Mouse (Mus musculus) layer of hippocampus, postnatal 10 days (tissue): ENCODE measurements around the gene Fopnl. TPM values are rescaled to one million over a fixed set of nuclear protein-coding genes. Genes with fewer than 3 reads are reported as not detected.

Experiments
- DNase-seq, 2 experiments: peaks; one replicate each; pipeline ENCODE4 v3.0.0; 2021; ENCODE audit warnings: low spot score in 2 of 2
- total RNA-seq, 2 experiments: library from RNA; stranded (reverse); gene quantifications; 2 replicates each; pipeline ENCODE4 v1.2.3; 2021

Gene Fopnl
- total RNA-seq, 2 experiments from 2014 or later = 48.1 to 58.8 TPM

GRCm38 (mm10) chr16:14252877-14253276 lies 64.3 kb downstream of the Fopnl start:
- no peak for DNase-seq

- DNase-seq = no peak
Observed at GRCm38 (mm10) chr16:14249913-14250312, 67.3 kb downstream of the Fopnl start.

Other genes starting within 250 kb of the Fopnl start
- 10 to 100 TPM; 25.8 to 26.5 TPM for gene Nde1, start 154.1 kb downstream of the Fopnl start, total RNA-seq
- gene Marf1, start 154.1 kb downstream of the Fopnl start, total RNA-seq = 10 to 100 TPM; 43.6 to 45.2 TPM
- gene Myh11, start 26.0 kb downstream of the Fopnl start, total RNA-seq = 1 to 10 TPM; 4.1 to 4.9 TPM
- 10 to 100 TPM; 17.7 to 20.4 TPM for gene Abcc1, start 44.2 kb upstream of the Fopnl start, total RNA-seq
- not detected for gene A630010A05Rik, start 244.9 kb upstream of the Fopnl start, total RNA-seq